Mouse (Mus musculus) common myeloid progenitor, adult 5-6 weeks (primary cell): ENCODE results near the gene Ranbp9. TPM values are rescaled to one million over a fixed set of nuclear protein-coding genes. Genes with fewer than 3 reads are reported as not detected.

Experiments
- ATAC-seq: replicated peaks from 2 replicates; pipeline ENCODE4 v1.8.0; 2016; ENCODE audit warnings: low read depth, mild to moderate bottlenecking, moderate TSS enrichment, inconsistent platforms; ENCODE audit not compliant: poor library complexity, severe bottlenecking
- total RNA-seq: library from RNA; stranded (forward); fragments of 200-1000, 187-1606 nt; gene quantifications from 2 replicates; pipeline ENCODE4 v1.2.3, GENCODE M21; 2017

Ranbp9 gene
- total RNA-seq, 1 experiment from 2014 or later = 76.8 TPM

- ATAC-seq = no peak
Measured at GRCm38 (mm10) chr13:43374918-43375432, 106.1 kb downstream of the Ranbp9 start.

GRCm38 (mm10) chr13:43374205-43374604 is 106.9 kb downstream of the Ranbp9 start:
- no peak for ATAC-seq

DNA sequence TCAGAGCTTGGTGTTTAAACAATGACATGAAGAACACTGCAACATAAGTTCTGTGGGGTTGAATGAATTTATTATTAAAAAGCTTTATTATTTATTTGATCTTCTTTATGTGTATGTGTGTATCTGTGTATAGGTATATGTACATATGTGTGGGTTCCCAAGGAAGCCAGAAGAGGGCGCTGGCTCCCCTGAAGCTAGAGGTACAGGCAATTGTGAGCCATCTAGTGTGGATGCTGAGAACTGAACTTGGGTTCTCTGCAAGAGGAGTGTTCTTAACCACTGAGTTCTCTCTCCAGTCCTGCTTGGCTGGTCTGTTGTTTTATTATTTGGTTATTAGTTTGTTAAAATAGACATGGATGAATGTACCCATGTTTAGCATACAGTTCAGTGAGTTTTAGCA is 108.2 kb downstream of the Ranbp9 start:
- no peak for ATAC-seq

- ATAC-seq = no peak
Measured at GRCm38 (mm10) chr13:43370063-43370462, 111.0 kb downstream of the Ranbp9 start.

DNA sequence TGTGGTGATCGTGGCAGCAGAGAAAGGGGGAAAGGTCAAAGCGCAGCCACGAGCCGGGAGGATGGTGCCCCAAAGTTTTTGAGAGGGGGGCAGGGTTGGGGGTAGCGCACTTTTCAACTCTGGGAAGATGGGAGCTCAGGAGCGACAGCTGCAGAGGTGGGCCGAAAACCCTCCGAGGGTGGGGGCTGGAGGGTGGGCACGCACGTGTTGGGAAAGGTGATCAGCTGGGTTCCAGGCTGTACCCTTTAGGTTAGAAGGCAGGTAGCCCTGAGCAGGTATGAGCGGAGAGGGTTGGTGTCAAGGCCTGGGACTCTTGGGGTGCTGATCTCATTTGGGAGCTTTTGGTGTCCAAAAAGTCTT is 115.3 kb downstream of the Ranbp9 start:
- ATAC-seq = no peak

DNA sequence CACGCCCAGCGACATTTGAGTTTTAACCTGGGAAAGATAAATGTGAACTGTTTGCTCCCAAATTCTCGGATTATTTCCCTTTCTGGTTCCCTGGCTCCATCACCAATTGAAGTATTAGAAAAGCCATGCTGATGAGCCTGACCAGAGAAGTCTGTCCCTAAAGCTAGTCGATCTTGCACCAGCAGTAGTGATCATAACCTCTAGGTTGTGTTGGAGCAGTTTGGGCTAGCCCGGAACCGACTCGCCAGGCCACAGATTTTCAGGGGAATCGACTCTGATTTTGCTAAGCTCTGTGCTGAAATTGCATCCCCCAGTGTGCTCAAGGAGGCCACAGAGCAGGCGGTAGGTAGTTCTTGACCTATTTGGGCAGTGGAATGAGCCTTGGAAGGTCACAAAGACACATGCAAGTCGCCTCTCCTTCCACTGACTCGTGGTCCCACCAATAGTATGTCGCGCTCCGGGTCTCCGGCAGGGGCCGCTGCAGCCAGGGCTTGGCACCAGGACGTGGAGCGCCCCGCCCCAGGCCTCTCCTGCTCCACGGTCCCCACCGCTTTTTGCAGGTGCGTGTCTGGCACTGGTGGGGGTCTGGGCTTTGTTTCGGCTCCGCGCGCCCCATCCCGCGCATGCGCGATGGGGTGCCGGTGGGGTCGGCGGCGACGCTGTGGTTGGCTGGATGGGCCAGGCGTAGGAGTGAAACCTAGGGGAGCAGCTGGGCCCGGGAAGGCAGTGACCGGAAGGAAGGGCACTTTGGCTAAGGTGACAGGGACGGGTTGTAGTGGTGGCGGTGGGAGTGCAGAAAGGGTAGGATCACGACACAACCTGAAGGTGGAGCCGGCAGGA is 115.9 kb downstream of the Ranbp9 start, which contains the start of gene Sirt5:
Gene Sirt5 (plus strand): TSS at position 512 of the 840 bp plus-strand sequence.
- peak; percentile 98 for ATAC-seq

GRCm38 (mm10) chr13:43362353-43362752 is 118.7 kb downstream of the Ranbp9 start:
- ATAC-seq = no peak

DNA sequence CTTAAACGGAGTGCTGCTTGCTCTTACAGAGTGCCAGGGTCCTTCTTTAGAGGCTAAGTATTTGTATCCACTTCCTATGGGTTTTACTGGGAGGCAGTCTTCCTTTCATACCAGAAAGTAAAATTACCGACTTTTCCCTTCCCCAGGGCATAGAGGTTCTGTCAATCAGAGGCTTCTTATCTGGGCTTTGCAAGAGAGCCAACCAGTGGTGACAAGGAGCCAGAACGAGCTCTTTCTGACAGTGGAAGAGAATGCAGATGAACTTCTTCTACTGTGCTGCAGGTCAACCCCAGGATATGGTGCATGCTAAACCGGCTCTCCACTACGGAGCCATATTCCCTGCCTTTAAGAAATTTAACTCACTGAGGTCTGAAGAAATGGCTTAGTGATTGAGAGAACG is 120.5 kb downstream of the Ranbp9 start:
- no peak for ATAC-seq

DNA sequence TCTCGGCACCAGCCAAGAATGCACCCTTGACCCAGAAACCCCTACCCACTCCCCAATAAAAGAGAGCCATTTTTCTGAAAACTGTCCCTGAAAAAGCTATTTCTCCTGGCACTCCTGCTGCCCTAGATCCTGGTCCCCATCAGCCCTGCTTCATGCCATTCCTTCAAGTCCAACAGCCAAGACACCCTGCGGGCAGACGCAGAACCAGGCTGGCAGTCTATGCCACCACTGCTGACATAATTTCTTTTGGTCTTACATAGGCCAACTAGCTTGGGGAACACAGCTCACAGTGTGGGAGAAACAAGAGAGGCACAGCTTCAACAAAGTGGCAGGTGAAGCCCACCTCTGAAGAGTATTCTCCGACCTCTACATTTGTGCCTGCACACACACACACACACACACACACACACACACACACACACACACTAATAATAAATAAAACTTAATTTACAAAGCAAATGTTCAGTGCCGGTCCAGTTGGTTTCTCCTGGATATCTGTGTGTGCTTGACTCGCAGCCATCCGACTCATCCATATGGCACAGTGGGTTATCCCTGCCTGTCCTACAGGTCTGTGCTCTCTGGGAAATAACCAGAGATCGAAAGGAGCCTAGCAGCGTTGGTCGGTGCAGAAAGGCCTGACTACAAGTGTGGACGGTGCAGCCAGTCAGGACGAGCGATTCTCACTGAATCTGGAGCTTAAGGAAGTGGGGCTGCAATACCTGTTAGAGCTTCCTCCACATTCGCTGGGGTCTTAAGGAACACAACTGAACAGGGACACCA is 124.5 kb downstream of the Ranbp9 start:
- ATAC-seq = no peak

DNA sequence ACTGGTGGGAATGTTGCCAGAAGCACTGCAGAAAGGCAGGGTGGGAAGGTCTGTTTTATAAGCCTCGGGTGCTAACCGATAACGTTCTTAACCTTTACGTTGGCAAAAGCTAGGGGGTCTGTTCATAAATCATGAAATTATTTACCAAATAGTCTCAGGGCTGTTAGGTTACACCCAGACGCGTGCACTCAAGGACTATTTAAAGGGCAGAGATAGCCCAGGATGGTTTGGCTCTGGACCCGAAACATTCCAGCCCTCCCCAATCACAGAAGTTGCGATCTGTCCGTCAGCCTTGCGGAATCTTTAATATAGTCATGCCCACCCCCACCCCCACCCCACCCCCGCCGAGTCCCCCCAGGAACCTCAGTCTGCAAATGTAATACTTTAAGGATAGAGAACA is 126.7 kb downstream of the Ranbp9 start:
- ATAC-seq = no peak

DNA sequence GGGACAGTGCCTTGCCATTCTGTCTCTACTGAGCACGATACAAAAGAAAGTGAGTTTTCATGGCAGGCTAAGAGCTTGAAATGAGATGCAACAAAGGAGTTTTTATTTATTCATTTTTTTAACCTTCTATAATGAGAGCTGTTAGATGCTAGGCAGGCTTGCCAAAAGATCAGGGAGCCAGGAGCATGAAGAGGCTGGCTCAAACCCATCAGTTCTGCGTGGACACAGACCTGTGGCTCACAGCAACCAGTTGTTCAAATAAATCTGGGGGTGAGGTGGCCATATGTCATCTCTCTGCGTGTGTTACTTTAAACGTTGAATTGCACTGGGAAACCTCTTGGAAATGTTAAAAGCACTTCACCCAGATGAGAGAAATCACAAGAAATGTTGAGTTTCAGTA is 127.7 kb downstream of the Ranbp9 start:
- ATAC-seq = no peak

Other genes starting within 250 kb of the Ranbp9 start
- 7.4 and 11.2 TPM in 2 replicates for gene Gfod1, start 177.1 kb downstream of the Ranbp9 start, total RNA-seq
- gene Sirt5, start 115.8 kb downstream of the Ranbp9 start, total RNA-seq = 9.7 and 10.9 TPM in 2 replicates
- 293 and 307 TPM in 2 replicates for gene Nol7, start 82.9 kb downstream of the Ranbp9 start, total RNA-seq
- gene Mcur1, start 78.9 kb upstream of the Ranbp9 start, total RNA-seq = 18.7 and 20.2 TPM in 2 replicates
- gene Rnf182, start 134.4 kb upstream of the Ranbp9 start, total RNA-seq = not detected in 2 replicates